Mouse (Mus musculus) heart, embryonic 16.5 days (tissue): Measurements from ENCODE around the gene Dnajc15. TPM values are rescaled to one million over a fixed set of nuclear protein-coding genes. Genes with fewer than 3 reads are reported as not detected.

Experiments
- ATAC-seq: fragments of 200-750 bp; cut with Nextera tagmentation; replicated peaks from 2 replicates; pipeline ENCODE4 v1.8.0; 2017; ENCODE audit warnings: moderate number of reproducible peaks; ENCODE audit not compliant: insufficient read depth, low FRiP score; ENCODE audit errors: extremely low read depth
- H3K27ac ChIP-seq: fragments of 300-500 bp; sonication (generic); 2 replicates; pipeline ENCODE4 v1.5.1; 2014; ENCODE audit warnings: mild to moderate bottlenecking, low read length, control low read depth, moderate library complexity
- H3K27me3 ChIP-seq: fragments of 300-500 bp; sonication (generic); 2 replicates; pipeline ENCODE4 v1.6.1; 2014; ENCODE audit warnings: low read length, mixed read lengths; ENCODE audit not compliant: control insufficient read depth, insufficient read depth
- H3K36me3 ChIP-seq: fragments of 300-500 bp; sonication (generic); 2 replicates; pipeline ENCODE4 v1.6.1; 2014; ENCODE audit not compliant: control insufficient read depth, insufficient read depth
- H3K4me1 ChIP-seq: fragments of 300-500 bp; sonication (generic); 2 replicates; pipeline ENCODE4 v1.6.1; 2014; ENCODE audit warnings: low read length, mixed read lengths; ENCODE audit not compliant: control insufficient read depth, insufficient read depth
- H3K4me2 ChIP-seq: fragments of 300-500 bp; sonication (generic); 2 replicates; pipeline ENCODE4 v1.6.1; 2014; ENCODE audit warnings: low read depth, mild to moderate bottlenecking, control low read depth, low read length
- H3K4me3 ChIP-seq: fragments of 300-500 bp; sonication (generic); 2 replicates; pipeline ENCODE4 v1.5.1; 2014; ENCODE audit warnings: mild to moderate bottlenecking, control low read depth, low read length
- H3K9ac ChIP-seq: fragments of 300-500 bp; sonication (generic); 2 replicates; pipeline ENCODE4 v1.6.1; 2014; ENCODE audit warnings: low read length, control low read depth
- H3K9me3 ChIP-seq: fragments of 300-500 bp; sonication (generic); replicated peaks from 2 replicates; pipeline ENCODE4 v1.6.1; 2016; ENCODE audit warnings: low read length; ENCODE audit not compliant: control insufficient read depth
- WGBS: fragments of 180-500 bp; shearing (Covaris S2); extraction: QIAGEN DNeasy Blood & Tissue Kit; methylation state at CpG from one replicate; pipeline ENCODE4 v1.1.7; 2014; 5-methylcytosine and 5-hydroxymethylcytosine counted together
- polyA plus RNA-seq: library from polyadenylated mRNA; unstranded; fragments of >200 nt; fragmentation: Nextera tagmentation; extraction: Ambion mirVana; gene quantifications from 2 replicates; pipeline ENCODE4 v1.2.1, GENCODE M21; 2015

The Dnajc15 gene
- polyA plus RNA-seq, 1 experiment from 2014 or later: 166 TPM

GRCm38 (mm10) chr14:77870926-77871325, 4.0 kb downstream of the Dnajc15 start:
- Histone ChIP-seq H3K4me3 (no peak overlapping the region), H3K4me1 (peaks cover 8% of the 10 kb centered on the region; the same call in 1 of the 2 replicates), H3K27ac (no peak overlapping the region), H3K27me3 (no peaks in the 10 kb centered on the region), H3K36me3 (peaks cover 3% of the 10 kb centered on the region; the same call in 1 of the 2 replicates), H3K9ac (no peak overlapping the region), H3K4me2 (no peak overlapping the region), H3K9me3 (no peaks in the 10 kb centered on the region)
- WGBS: 75% methylated on average over 3 of the region's 3 CpGs
- no peak for ATAC-seq

- Histone ChIP-seq H3K27me3 (no peaks in the 10 kb centered on the region), H3K9me3 (no peaks in the 10 kb centered on the region), H3K27ac (no peak overlapping the region), H3K4me3 (no peak overlapping the region), H3K9ac (no peak overlapping the region), H3K4me2 (no peak overlapping the region), H3K36me3 (peaks cover 3% of the 10 kb centered on the region; the same call in 1 of the 2 replicates), H3K4me1 (no peaks in the 10 kb centered on the region; the same call in 1 of the 2 replicates)
- 87% methylated on average over 5 of the region's 5 CpGs for WGBS
- no peak for ATAC-seq
Observed at GRCm38 (mm10) chr14:77867601-77868000, 7.3 kb downstream of the Dnajc15 start.

GRCm38 (mm10) chr14:77864510-77864909, 10.4 kb downstream of the Dnajc15 start:
- Histone ChIP-seq H3K27me3 (no peaks in the 10 kb centered on the region), H3K27ac (no peak overlapping the region), H3K4me1 (no peaks in the 10 kb centered on the region; the same call in 1 of the 2 replicates), H3K4me3 (no peak overlapping the region), H3K36me3 (no peaks in the 10 kb centered on the region; the same call in 1 of the 2 replicates), H3K9ac (no peak overlapping the region), H3K9me3 (no peaks in the 10 kb centered on the region), H3K4me2 (no peak overlapping the region)
- 88% methylated on average over 6 of the region's 6 CpGs for WGBS
- ATAC-seq: no peak

- Histone ChIP-seq H3K9me3 (no peaks in the 10 kb centered on the region), H3K36me3 (no peaks in the 10 kb centered on the region; the same call in 1 of the 2 replicates), H3K27ac (no peak overlapping the region), H3K27me3 (no peaks in the 10 kb centered on the region), H3K4me1 (no peaks in the 10 kb centered on the region; the same call in 1 of the 2 replicates), H3K4me2 (no peak overlapping the region), H3K9ac (no peak overlapping the region), H3K4me3 (no peak overlapping the region)
- no peak for ATAC-seq
- WGBS: 80% methylated on average over 3 of the region's 3 CpGs
Observed at GRCm38 (mm10) chr14:77864051-77864450, 10.9 kb downstream of the Dnajc15 start.

GRCm38 (mm10) chr14:77860841-77861560, 13.9 kb downstream of the Dnajc15 start:
- ATAC-seq: no peak
- Histone ChIP-seq H3K9me3 (no peaks in the 10 kb centered on the region), H3K4me1 (no peaks in the 10 kb centered on the region; the same call in 1 of the 2 replicates), H3K27me3 (no peaks in the 10 kb centered on the region), H3K9ac (no peak overlapping the region), H3K4me2 (no peak overlapping the region), H3K4me3 (no peak overlapping the region), H3K36me3 (no peaks in the 10 kb centered on the region), H3K27ac (peak overlapping the region; percentile 54; the same call in 1 of the 2 replicates)
- 48% methylated on average over 5 of the region's 5 CpGs for WGBS

- WGBS: 87% methylated on average over 1 of the region's 1 CpGs
- H3K27ac ChIP-seq: no peak overlapping the region
- no peaks in the 10 kb centered on the region for H3K27me3 ChIP-seq
- H3K4me3 ChIP-seq: no peak overlapping the region
- no peaks in the 10 kb centered on the region; the same call in 1 of the 2 replicates for H3K4me1 ChIP-seq
- H3K36me3 ChIP-seq: peaks cover 3% of the 10 kb centered on the region
- no peak for ATAC-seq
- no peak overlapping the region for H3K9ac ChIP-seq
- H3K4me2 ChIP-seq: no peak overlapping the region
- H3K9me3 ChIP-seq: no peaks in the 10 kb centered on the region
Observed at GRCm38 (mm10) chr14:77859894-77860293, 15.0 kb downstream of the Dnajc15 start.

- Histone ChIP-seq H3K27me3 (no peaks in the 10 kb centered on the region), H3K27ac (no peak overlapping the region), H3K36me3 (peaks cover 12% of the 10 kb centered on the region), H3K4me3 (no peak overlapping the region), H3K9ac (no peak overlapping the region), H3K9me3 (no peaks in the 10 kb centered on the region), H3K4me1 (peaks cover 9% of the 10 kb centered on the region), H3K4me2 (no peak overlapping the region)
- no peak for ATAC-seq
- 46% methylated on average over 1 of the region's 1 CpGs for WGBS
Observed at GRCm38 (mm10) chr14:77853951-77854350, 21.0 kb downstream of the Dnajc15 start.

- Histone ChIP-seq H3K9me3 (no peaks in the 10 kb centered on the region), H3K9ac (no peak overlapping the region), H3K4me3 (no peak overlapping the region), H3K4me1 (peaks cover 9% of the 10 kb centered on the region), H3K27ac (peak overlapping the region; percentile 33), H3K36me3 (peaks cover 9% of the 10 kb centered on the region; the same call in 1 of the 2 replicates), H3K4me2 (no peak overlapping the region), H3K27me3 (no peaks in the 10 kb centered on the region)
- WGBS: 38% methylated on average over 7 of the region's 7 CpGs
- no peak for ATAC-seq
Observed at GRCm38 (mm10) chr14:77849852-77850251, 25.1 kb downstream of the Dnajc15 start.

GRCm38 (mm10) chr14:77848349-77848748, 26.6 kb downstream of the Dnajc15 start:
- H3K27me3 ChIP-seq: no peaks in the 10 kb centered on the region
- no peak for ATAC-seq
- no peaks in the 10 kb centered on the region for H3K9me3 ChIP-seq
- H3K36me3 ChIP-seq: peaks cover 9% of the 10 kb centered on the region; the same call in 1 of the 2 replicates
- H3K27ac ChIP-seq: no peak overlapping the region
- peaks cover 6% of the 10 kb centered on the region for H3K4me1 ChIP-seq
- no peak overlapping the region for H3K4me3 ChIP-seq
- 81% methylated on average over 1 of the region's 1 CpGs for WGBS
- H3K9ac ChIP-seq: no peak overlapping the region
- no peak overlapping the region for H3K4me2 ChIP-seq
